Mouse (Mus musculus) B cell, adult 62 days (primary cell): ENCODE data around the gene Ldoc1. TPM values are rescaled to one million over a fixed set of nuclear protein-coding genes. Genes with fewer than 3 reads are reported as not detected.

Experiments used
- total RNA-seq: library from RNA; stranded (reverse); gene quantifications from 4 replicates; pipeline ENCODE4 v1.2.4, GENCODE M21; 2023

Ldoc1 gene
- not detected in 4 replicates for total RNA-seq

DNA sequence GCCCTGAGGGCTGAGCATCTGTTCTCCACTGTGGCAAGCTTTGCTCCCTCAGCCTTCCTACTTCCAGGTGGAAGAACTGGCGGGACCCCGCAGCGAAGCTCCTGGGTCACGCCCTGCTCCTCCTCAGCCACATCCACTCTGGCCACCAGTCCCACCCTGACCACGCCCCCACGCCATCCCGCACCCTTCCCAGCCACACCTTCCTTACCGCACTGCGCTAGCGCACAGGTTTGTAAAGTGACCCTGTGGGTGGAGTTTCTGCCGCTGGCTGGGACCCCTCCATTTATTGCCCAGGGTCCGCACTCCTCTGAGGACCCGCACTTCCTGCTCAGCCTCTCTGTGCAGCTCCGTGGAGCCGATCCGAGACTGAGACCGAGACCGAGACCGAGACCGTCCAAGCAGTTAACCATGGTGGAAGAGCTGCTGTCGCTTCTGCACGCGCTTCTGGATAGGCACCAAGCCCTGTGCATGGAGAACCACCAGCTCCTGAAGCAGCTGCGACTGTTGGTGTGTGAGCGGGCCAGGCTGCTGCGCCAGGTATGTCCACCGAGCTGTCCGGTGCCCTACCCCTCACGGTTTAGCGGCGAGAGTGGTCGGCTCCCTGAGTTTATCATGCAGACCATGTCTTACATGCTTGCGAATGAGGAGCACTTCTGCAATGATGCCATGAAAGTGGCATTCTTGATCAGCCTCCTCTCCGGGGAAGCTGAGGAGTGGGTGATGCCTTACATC, at the start of gene Ldoc1:
TSS of gene Ldoc1 (plus strand) at position 196 of the 732 bp plus-strand sequence.

